Mouse (Mus musculus) lung, postnatal 0 days (tissue): Measurements from ENCODE around the gene BC003965. TPM values are rescaled to one million over a fixed set of nuclear protein-coding genes. Genes with fewer than 3 reads are reported as not detected.

ENCODE experiments used
- ATAC-seq: fragments of 200-750 bp; cut with Nextera tagmentation; 2 replicates; pipeline ENCODE4 v1.8.0; 2017; ENCODE audit warnings: moderate library complexity
- DNase-seq: peaks from one replicate; pipeline ENCODE4 v3.0.0-alpha.2; 2016; ENCODE audit warnings: low spot score
- H3K27ac ChIP-seq: fragments of 300-500 bp; sonication (generic); 2 replicates; pipeline ENCODE4 v1.5.1; 2014; ENCODE audit warnings: antibody characterized with exemption, mild to moderate bottlenecking, low read length, mixed read lengths
- H3K27me3 ChIP-seq: fragments of 300-500 bp; sonication (generic); replicated peaks from 2 replicates; pipeline ENCODE4 v1.6.1; 2014; ENCODE audit warnings: low read length, mixed read lengths; ENCODE audit not compliant: insufficient read depth
- H3K36me3 ChIP-seq: fragments of 300-500 bp; sonication (generic); 2 replicates; pipeline ENCODE4 v1.6.1; 2014; ENCODE audit warnings: low read length, mixed read lengths; ENCODE audit not compliant: insufficient read depth
- H3K4me1 ChIP-seq: fragments of 300-500 bp; sonication (generic); 2 replicates; pipeline ENCODE4 v1.6.1; 2014; ENCODE audit warnings: antibody characterized with exemption, low read depth, low read length, mixed read lengths; ENCODE audit not compliant: insufficient read depth
- H3K4me2 ChIP-seq: fragments of 300-500 bp; sonication (generic); replicated peaks from 2 replicates; pipeline ENCODE4 v1.6.1; 2014; ENCODE audit warnings: low read depth, mild to moderate bottlenecking, low read length, moderate library complexity, mixed read lengths
- H3K4me3 ChIP-seq: fragments of 300-500 bp; sonication (generic); 2 replicates; pipeline ENCODE4 v1.5.1; 2014; ENCODE audit warnings: low read depth, low read length
- H3K9ac ChIP-seq: fragments of 300-500 bp; sonication (generic); replicated peaks from 2 replicates; pipeline ENCODE4 v1.6.1; 2014; ENCODE audit warnings: low read depth, mild to moderate bottlenecking
- H3K9me3 ChIP-seq: fragments of 300-500 bp; sonication (generic); 2 replicates; pipeline ENCODE4 v1.6.1; 2016; ENCODE audit warnings: low read length, mixed read lengths
- CTCF ChIP-seq: IDR thresholded peaks from 2 replicates; pipeline ENCODE4 v1.5.1; 2016; ENCODE audit warnings: antibody characterized with exemption, mild to moderate bottlenecking
- EP300 ChIP-seq: IDR thresholded peaks from 2 replicates; pipeline ENCODE4 v1.6.1; 2016; ENCODE audit warnings: antibody characterized with exemption, mild to moderate bottlenecking, control low read depth
- WGBS: fragments of 180-500 bp; shearing (Covaris S2); extraction: QIAGEN DNeasy Blood & Tissue Kit; methylation state at CpG from one replicate; pipeline ENCODE4 v1.1.7; 2014; 5-methylcytosine and 5-hydroxymethylcytosine counted together
- polyA plus RNA-seq: library from polyadenylated mRNA; unstranded; fragments of >200 nt; fragmentation: Nextera tagmentation; extraction: Ambion mirVana; gene quantifications from 2 replicates; pipeline ENCODE4 v1.2.1, GENCODE M21; 2015

BC003965 gene
- polyA plus RNA-seq, 1 experiment from 2014 or later, result 18.5 TPM

DNA sequence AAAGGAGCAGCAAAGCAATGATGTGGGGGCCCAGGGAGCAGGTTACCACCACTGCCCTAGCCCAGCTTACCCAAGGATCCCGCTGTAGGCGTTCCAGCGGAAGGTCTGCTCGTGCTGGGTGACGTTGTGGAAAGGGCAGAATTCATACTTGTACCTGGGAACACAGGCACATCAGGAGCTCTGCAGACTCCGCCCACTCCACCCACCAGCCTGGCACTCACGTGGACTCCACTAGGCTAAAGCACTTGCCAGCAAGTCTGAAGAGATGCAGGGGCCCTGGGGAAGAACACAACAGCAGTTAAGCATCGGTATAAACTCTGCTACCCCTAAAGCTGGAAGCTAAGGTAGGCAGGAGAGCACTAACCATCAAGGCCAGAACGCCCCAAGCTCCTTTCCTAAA lies 51.3 kb downstream of the BC003965 start:
- no peaks in the 10 kb centered on the region for H3K27me3 ChIP-seq
- DNase-seq (no peak), ATAC-seq (no peak)
- H3K36me3 ChIP-seq, result peaks cover 13% of the 10 kb centered on the region
- no peak overlapping the region for H3K9ac ChIP-seq
- H3K4me1 ChIP-seq, result peaks cover 2% of the 10 kb centered on the region; the same call in 1 of the 2 replicates
- H3K4me3 ChIP-seq, result no peak overlapping the region
- no peak overlapping the region for H3K27ac ChIP-seq
- H3K4me2 ChIP-seq, result no peak overlapping the region
- 81% methylated on average over 9 of the region's 9 CpGs for WGBS
- no peak for TF ChIP-seq CTCF
- TF ChIP-seq EP300, result no peak
- H3K9me3 ChIP-seq, result no peaks in the 10 kb centered on the region

Other genes starting within 250 kb of the BC003965 start
- 9.7 and 11.1 TPM in 2 replicates for gene Mapk8ip3, start 247.6 kb upstream of the BC003965 start, polyA plus RNA-seq
- 21.9 and 27.1 TPM in 2 replicates for gene Jpt2, start 223.9 kb upstream of the BC003965 start, polyA plus RNA-seq
- gene Cramp1l, start 168.8 kb upstream of the BC003965 start, polyA plus RNA-seq, result 3.3 TPM in 2 replicates
- 6.8 and 7.9 TPM in 2 replicates for gene Ift140, start 168.5 kb upstream of the BC003965 start, polyA plus RNA-seq
- gene Tmem204, start 101.0 kb upstream of the BC003965 start, polyA plus RNA-seq, result 186 and 218 TPM in 2 replicates
- gene Telo2, start 68.6 kb upstream of the BC003965 start, polyA plus RNA-seq, result 13.7 and 13.9 TPM in 2 replicates
- 0.25 and 0.32 TPM in 2 replicates for gene Ptx4, start 63.8 kb upstream of the BC003965 start, polyA plus RNA-seq
- gene Clcn7, start 51.2 kb upstream of the BC003965 start, polyA plus RNA-seq, result 18.0 and 19.2 TPM in 2 replicates
- 0.51 and 0.77 TPM in 2 replicates for gene Ccdc154, start 22.1 kb upstream of the BC003965 start, polyA plus RNA-seq
- 5.9 and 6.4 TPM in 2 replicates for gene Gm38655, start 9.1 kb upstream of the BC003965 start, polyA plus RNA-seq
- gene Unkl, start 3.8 kb downstream of the BC003965 start, polyA plus RNA-seq, result 7.0 and 7.8 TPM in 2 replicates
- 68.3 and 74.5 TPM in 2 replicates for gene Gnptg, start 55.6 kb downstream of the BC003965 start, polyA plus RNA-seq
- 33.0 and 37.2 TPM in 2 replicates for gene Tsr3, start 55.6 kb downstream of the BC003965 start, polyA plus RNA-seq
- gene Baiap3, start 71.8 kb downstream of the BC003965 start, polyA plus RNA-seq, result 2.6 and 2.8 TPM in 2 replicates
- 456 and 477 TPM in 2 replicates for gene Ube2i, start 90.1 kb downstream of the BC003965 start, polyA plus RNA-seq
- gene Prss34, start 113.8 kb downstream of the BC003965 start, polyA plus RNA-seq, result 2.9 and 3.5 TPM in 2 replicates
- not detected in 2 replicates for gene Prss28, start 124.1 kb downstream of the BC003965 start, polyA plus RNA-seq
- gene Prss29, start 134.1 kb downstream of the BC003965 start, polyA plus RNA-seq, result not detected in 2 replicates
- gene Tpsab1, start 161.0 kb downstream of the BC003965 start, polyA plus RNA-seq, result 0.57 and 0.61 TPM in 2 replicates
- 11.4 and 15.3 TPM in 2 replicates for gene Tpsb2, start 181.8 kb downstream of the BC003965 start, polyA plus RNA-seq
- gene Tpsg1, start 184.7 kb downstream of the BC003965 start, polyA plus RNA-seq, result 0.17 and 0.18 TPM in 2 replicates
- gene Cacna1h, start 249.2 kb downstream of the BC003965 start, polyA plus RNA-seq, result 0.42 and 0.55 TPM in 2 replicates